Mouse (Mus musculus) midbrain, embryonic 12.5 days (tissue): ENCODE measurements around the gene Mast2. TPM values are rescaled to one million over a fixed set of nuclear protein-coding genes. Genes with fewer than 3 reads are reported as not detected.

Experiments used
- ATAC-seq: fragments of 200-750 bp; cut with Nextera tagmentation; 2 replicates; pipeline ENCODE4 v1.8.0; 2017; ENCODE audit warnings: low read depth, moderate TSS enrichment, moderate library complexity; ENCODE audit not compliant: low FRiP score
- H3K27ac ChIP-seq: fragments of 300-500 bp; sonication (generic); replicated peaks from 2 replicates; pipeline ENCODE4 v1.5.1; 2016; ENCODE audit warnings: mild to moderate bottlenecking
- H3K27me3 ChIP-seq: fragments of 300-500 bp; sonication (generic); 2 replicates; pipeline ENCODE4 v1.6.1; 2016; ENCODE audit warnings: mild to moderate bottlenecking
- H3K36me3 ChIP-seq: fragments of 300-500 bp; sonication (generic); 2 replicates; pipeline ENCODE4 v1.6.1; 2016
- H3K4me1 ChIP-seq: fragments of 300-500 bp; sonication (generic); 2 replicates; pipeline ENCODE4 v1.6.1; 2016
- H3K4me2 ChIP-seq: fragments of 300-500 bp; sonication (generic); replicated peaks from 2 replicates; pipeline ENCODE4 v1.6.1; 2016; ENCODE audit warnings: mild to moderate bottlenecking, moderate library complexity
- H3K4me3 ChIP-seq: fragments of 300-500 bp; sonication (generic); 2 replicates; pipeline ENCODE4 v1.5.1; 2016; ENCODE audit warnings: mild to moderate bottlenecking
- H3K9ac ChIP-seq: fragments of 300-500 bp; sonication (generic); replicated peaks from 2 replicates; pipeline ENCODE4 v1.6.1; 2016; ENCODE audit warnings: mild to moderate bottlenecking, moderate library complexity
- H3K9me3 ChIP-seq: fragments of 300-500 bp; sonication (generic); 2 replicates; pipeline ENCODE4 v1.6.1; 2016; ENCODE audit warnings: mild to moderate bottlenecking
- WGBS: fragments of 180-500 bp; shearing (Covaris S2); methylation state at CpG from one replicate; pipeline ENCODE4 v1.1.7; 2016; 5-methylcytosine and 5-hydroxymethylcytosine counted together
- polyA plus RNA-seq: library from polyadenylated mRNA; unstranded; fragments of >200 nt; fragmentation: Nextera tagmentation; extraction: Ambion mirVana; gene quantifications from 2 replicates; pipeline ENCODE4 v1.2.1, GENCODE M21; 2016

Mast2 gene
- 37.4 and 38.8 TPM in 2 replicates for polyA plus RNA-seq

- Histone ChIP-seq H3K27ac (peak within 1 kb of the TSS; percentile 96), H3K4me3 (peak within 1 kb of the TSS; percentile 98), H3K36me3 (no peaks in the 10 kb centered on the region), H3K9ac (peak within 1 kb of the TSS; percentile 93), H3K4me1 (peaks cover 24% of the 10 kb centered on the region), H3K4me2 (peak within 1 kb of the TSS; percentile 68), H3K9me3 (peaks cover 5% of the 10 kb centered on the region; the same call in 1 of the 2 replicates), H3K27me3 (no peaks in the 10 kb centered on the region)
- ATAC-seq: peak; percentile 90
- WGBS: 2% methylated on average over 51 of the region's 68 CpGs
Observed at GRCm38 (mm10) chr4:116464126-116464981, at the start of gene Mast2. Mast2 (minus strand) TSS chr4:116464183.

DNA sequence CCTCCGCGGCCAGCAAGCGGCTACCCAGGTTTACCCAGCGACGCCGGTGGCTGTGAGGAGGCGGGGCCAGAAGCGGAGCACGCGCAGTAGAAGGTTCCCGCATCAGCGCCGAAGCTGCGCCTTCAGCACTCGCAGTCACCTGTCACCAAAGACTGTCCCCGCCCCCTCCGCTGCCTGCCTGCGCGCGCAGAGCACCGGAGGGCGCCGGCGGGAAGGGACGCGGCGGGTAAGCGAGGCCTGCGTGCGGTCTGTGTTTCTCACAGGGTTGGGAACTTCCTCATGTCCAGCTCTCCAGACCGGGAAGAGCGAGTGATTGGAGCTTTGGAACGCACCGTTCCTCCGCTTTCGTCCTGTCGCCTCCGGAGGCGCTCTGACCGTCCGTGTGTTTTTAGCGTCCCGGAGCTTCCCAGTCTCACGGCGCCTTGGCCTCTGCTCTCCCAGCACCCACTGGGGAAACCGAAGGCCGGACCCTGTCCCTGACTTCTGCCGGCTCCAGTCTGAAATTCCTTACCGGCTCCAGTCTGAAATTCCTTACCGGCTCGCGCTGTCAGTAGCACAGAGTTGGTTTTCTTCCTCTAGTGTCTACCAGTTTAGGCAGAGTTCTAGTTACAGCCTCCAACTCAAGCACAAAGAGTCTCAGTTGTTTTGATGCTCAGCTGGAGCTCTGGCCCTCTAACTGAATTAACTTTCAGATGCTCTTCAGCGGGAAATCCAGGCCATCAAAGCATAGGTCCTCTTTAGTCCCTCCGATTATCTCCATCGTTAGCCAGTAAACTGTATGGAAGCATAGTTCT lies 43.6 kb upstream of the Mast2 start, which contains the start of gene Ipp:
TSS of gene Ipp (plus strand) at position 125 of the 794 bp plus-strand sequence.
- Histone ChIP-seq H3K27me3 (no peaks in the 10 kb centered on the region), H3K9ac (peak within 1 kb of the TSS; percentile 70), H3K9me3 (no peaks in the 10 kb centered on the region), H3K4me3 (peak within 1 kb of the TSS; percentile 59), H3K4me2 (peak within 1 kb of the TSS; percentile 57), H3K36me3 (0 out of 2 replicates have a peak, but pooled peaks cover 3% of the 10 kb centered on the region), H3K27ac (peak within 1 kb of the TSS; percentile 88), H3K4me1 (peaks cover 12% of the 10 kb centered on the region)
- peak; percentile 98 for ATAC-seq
- WGBS: under 1% methylated on average over 55 of the region's 55 CpGs

DNA sequence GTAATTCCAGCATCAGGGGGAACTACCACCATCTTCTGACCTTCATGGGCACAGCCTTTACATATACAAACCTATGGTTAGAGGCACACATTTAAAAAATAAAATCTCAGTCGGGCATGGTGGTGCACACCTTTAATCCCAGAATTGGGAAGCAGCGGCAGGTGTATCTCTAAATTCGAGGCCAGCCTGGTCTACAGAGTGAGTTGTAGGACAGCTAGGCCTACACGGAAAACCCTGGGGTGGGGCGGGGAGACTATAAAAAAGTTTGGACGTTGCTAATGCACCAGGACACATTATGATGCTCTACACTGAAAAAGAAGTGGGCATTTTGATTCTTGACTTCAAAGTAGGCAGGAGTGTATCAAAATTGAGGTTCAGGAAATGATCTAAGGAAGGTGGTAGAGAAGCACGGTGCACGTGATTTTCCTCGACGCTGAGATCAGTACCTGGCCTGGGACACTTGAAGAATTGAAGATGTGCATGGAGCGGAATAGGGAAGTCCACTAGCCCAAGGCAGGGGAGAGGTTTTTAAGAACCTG lies 43.0 kb upstream of the Mast2 start:
- WGBS: 26% methylated on average over 11 of the region's 11 CpGs
- H3K27me3 ChIP-seq: no peaks in the 10 kb centered on the region

GRCm38 (mm10) chr4:116499978-116500377 lies 36.0 kb upstream of the Mast2 start:
- no peaks in the 10 kb centered on the region for H3K9me3 ChIP-seq
- WGBS: 81% methylated on average over 3 of the region's 3 CpGs
- H3K36me3 ChIP-seq: no peaks in the 10 kb centered on the region
- no peak overlapping the region for H3K4me2 ChIP-seq
- no peak overlapping the region for H3K9ac ChIP-seq
- no peak overlapping the region for H3K27ac ChIP-seq
- H3K4me1 ChIP-seq: no peaks in the 10 kb centered on the region
- no peak for ATAC-seq
- H3K4me3 ChIP-seq: no peak overlapping the region
- H3K27me3 ChIP-seq: no peaks in the 10 kb centered on the region

More for the DNA sequence above, 43.0 kb upstream of the Mast2 start:
- Histone ChIP-seq H3K27ac (peak overlapping the region; percentile 88), H3K9me3 (no peaks in the 10 kb centered on the region), H3K4me1 (peaks cover 12% of the 10 kb centered on the region), H3K9ac (peak overlapping the region; percentile 70), H3K4me2 (peak overlapping the region; percentile 57), H3K36me3 (0 out of 2 replicates have a peak, but pooled peaks cover 3% of the 10 kb centered on the region), H3K4me3 (peak overlapping the region; percentile 59)
- ATAC-seq: peak; percentile 32

DNA sequence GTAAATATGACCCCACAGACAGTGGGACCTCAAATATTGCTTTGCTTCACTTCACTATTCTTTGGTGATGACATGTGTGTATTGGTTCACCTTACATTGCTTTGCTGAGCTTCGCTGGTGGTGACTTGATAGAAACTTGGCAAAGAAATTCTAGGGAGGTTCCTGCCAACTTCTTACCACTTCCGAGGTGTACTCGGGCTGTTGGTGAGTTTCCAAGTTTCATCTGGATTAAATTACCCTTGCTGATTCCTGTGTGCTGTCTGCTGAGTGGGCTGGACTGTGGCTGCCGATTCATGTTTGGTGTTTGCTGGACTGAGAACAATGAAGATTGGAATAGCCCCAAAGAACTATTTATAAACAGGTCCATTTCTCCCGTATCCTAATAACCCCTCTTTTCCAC lies 29.7 kb upstream of the Mast2 start:
- no peak overlapping the region for H3K4me3 ChIP-seq
- no peak overlapping the region for H3K27ac ChIP-seq
- H3K36me3 ChIP-seq: no peaks in the 10 kb centered on the region
- no peaks in the 10 kb centered on the region for H3K4me1 ChIP-seq
- no peaks in the 10 kb centered on the region for H3K27me3 ChIP-seq
- WGBS: 81% methylated on average over 5 of the region's 5 CpGs
- no peak overlapping the region for H3K9ac ChIP-seq
- H3K9me3 ChIP-seq: no peaks in the 10 kb centered on the region
- H3K4me2 ChIP-seq: no peak overlapping the region
- ATAC-seq: no peak

- Histone ChIP-seq H3K36me3 (no peaks in the 10 kb centered on the region), H3K9ac (no peak overlapping the region), H3K9me3 (no peaks in the 10 kb centered on the region), H3K4me2 (no peak overlapping the region), H3K4me1 (no peaks in the 10 kb centered on the region), H3K4me3 (no peak overlapping the region), H3K27me3 (no peaks in the 10 kb centered on the region), H3K27ac (no peak overlapping the region)
- no peak for ATAC-seq
- 79% methylated on average over 4 of the region's 4 CpGs for whole genome bisulfite sequencing
Observed at GRCm38 (mm10) chr4:116492460-116492859, 28.5 kb upstream of the Mast2 start.

DNA sequence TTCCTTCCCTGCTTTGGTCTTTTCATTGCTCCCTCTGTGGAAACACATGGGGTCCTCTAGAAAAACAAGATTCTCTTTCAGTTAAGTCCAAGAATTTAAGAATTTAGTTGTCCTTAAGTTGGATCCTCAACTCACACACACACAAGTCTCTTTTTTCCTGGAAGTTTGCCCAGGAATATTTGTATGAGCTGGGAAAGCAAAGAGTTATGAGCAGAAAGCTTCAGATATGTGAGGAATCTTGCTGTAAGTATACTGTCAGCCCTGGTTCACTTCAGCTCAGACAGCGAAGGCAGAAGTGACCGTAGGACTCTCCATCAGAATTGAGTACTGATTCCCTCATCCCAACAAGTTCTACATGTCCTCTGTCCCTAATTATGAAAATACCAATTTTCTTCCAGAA lies 27.9 kb upstream of the Mast2 start:
- ATAC-seq: no peak
- no peaks in the 10 kb centered on the region for H3K36me3 ChIP-seq
- WGBS: 94% methylated on average over 2 of the region's 2 CpGs
- no peaks in the 10 kb centered on the region for H3K27me3 ChIP-seq
- H3K4me2 ChIP-seq: no peak overlapping the region
- no peaks in the 10 kb centered on the region for H3K9me3 ChIP-seq
- H3K4me3 ChIP-seq: no peak overlapping the region
- no peaks in the 10 kb centered on the region for H3K4me1 ChIP-seq
- no peak overlapping the region for H3K9ac ChIP-seq
- H3K27ac ChIP-seq: no peak overlapping the region

DNA sequence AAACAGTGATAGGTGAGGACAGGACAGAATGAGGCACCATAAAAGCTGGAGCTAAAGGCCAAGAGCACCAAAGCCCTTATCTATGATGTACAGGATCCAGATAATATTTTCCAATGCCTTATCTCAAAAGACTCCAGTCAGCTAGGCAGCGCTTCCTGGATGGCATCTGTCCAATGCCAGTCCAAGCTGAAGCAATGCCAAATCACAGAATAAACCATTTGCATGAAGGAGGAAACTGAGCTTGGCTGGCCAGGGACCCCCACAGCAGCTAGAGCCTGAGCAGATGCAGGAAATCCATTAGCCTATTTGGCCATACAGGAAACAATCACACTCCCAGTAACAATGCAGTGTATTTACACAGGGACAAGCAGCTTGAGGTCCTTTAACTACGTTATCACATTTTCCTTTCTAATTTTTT lies 27.1 kb upstream of the Mast2 start:
- no peaks in the 10 kb centered on the region for H3K27me3 ChIP-seq
- H3K9ac ChIP-seq: no peak overlapping the region
- H3K9me3 ChIP-seq: no peaks in the 10 kb centered on the region
- H3K36me3 ChIP-seq: no peaks in the 10 kb centered on the region
- H3K4me2 ChIP-seq: no peak overlapping the region
- no peaks in the 10 kb centered on the region for H3K4me1 ChIP-seq
- no peak overlapping the region for H3K27ac ChIP-seq
- no peak for ATAC-seq
- no peak overlapping the region for H3K4me3 ChIP-seq
- 76% methylated on average over 2 of the region's 2 CpGs for WGBS

DNA sequence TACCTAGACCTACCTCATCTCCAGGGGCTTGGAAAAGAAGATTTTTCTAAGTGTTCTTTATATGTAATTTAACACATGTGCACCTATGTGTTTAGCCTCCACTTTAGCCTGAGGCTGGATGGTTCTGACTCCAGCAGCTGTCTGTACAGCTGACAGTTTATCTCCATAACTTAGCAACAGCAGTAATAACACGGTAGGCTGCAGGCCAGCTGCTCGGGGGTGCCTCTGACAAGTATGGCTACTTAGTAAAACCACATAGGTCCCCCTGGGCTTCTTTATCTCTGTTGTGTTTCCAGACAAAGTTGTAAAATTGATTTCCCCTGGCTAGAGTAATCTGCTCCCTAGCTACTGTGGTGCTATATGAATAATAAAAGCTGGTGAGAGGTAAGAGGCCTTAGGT lies 19.5 kb upstream of the Mast2 start:
- 38% methylated on average over 2 of the region's 2 CpGs for WGBS
- ATAC-seq: no peak
- no peak overlapping the region for H3K4me2 ChIP-seq

GRCm38 (mm10) chr4:116481322-116481721 lies 17.3 kb upstream of the Mast2 start:
- no peaks in the 10 kb centered on the region for H3K9me3 ChIP-seq
- ATAC-seq: no peak
- H3K4me2 ChIP-seq: no peak overlapping the region
- no peaks in the 10 kb centered on the region for H3K36me3 ChIP-seq
- no peak overlapping the region for H3K9ac ChIP-seq
- 83% methylated on average over 2 of the region's 2 CpGs for WGBS
- H3K4me1 ChIP-seq: peaks cover 5% of the 10 kb centered on the region; the same call in 1 of the 2 replicates
- H3K4me3 ChIP-seq: no peak overlapping the region
- no peaks in the 10 kb centered on the region for H3K27me3 ChIP-seq
- H3K27ac ChIP-seq: no peak overlapping the region

More for the DNA sequence above, 19.5 kb upstream of the Mast2 start:
- no peaks in the 10 kb centered on the region for H3K27me3 ChIP-seq
- H3K9ac ChIP-seq: no peak overlapping the region
- H3K36me3 ChIP-seq: no peaks in the 10 kb centered on the region
- H3K9me3 ChIP-seq: no peaks in the 10 kb centered on the region
- H3K27ac ChIP-seq: 0 out of 2 replicates have a peak overlapping the region, but pooled peaks have one; percentile 25
- H3K4me1 ChIP-seq: peaks cover 5% of the 10 kb centered on the region; the same call in 1 of the 2 replicates
- no peak overlapping the region for H3K4me3 ChIP-seq

GRCm38 (mm10) chr4:116463231-116464125 lies 505 bp downstream of the Mast2 start:
- peak; percentile 79 for ATAC-seq
- Histone ChIP-seq H3K9ac (peak overlapping the region; percentile 93), H3K27ac (peak overlapping the region; percentile 96), H3K4me3 (peak overlapping the region; percentile 98), H3K4me2 (peak overlapping the region; percentile 68), H3K36me3 (no peaks in the 10 kb centered on the region), H3K27me3 (no peaks in the 10 kb centered on the region), H3K9me3 (peaks cover 5% of the 10 kb centered on the region; the same call in 1 of the 2 replicates), H3K4me1 (peaks cover 24% of the 10 kb centered on the region)
- under 1% methylated on average over 73 of the region's 74 CpGs for WGBS
